Mouse (Mus musculus) olfactory bulb, adult 2 months (tissue): ENCODE results near the gene Nrros. TPM values are rescaled to one million over a fixed set of nuclear protein-coding genes. Genes with fewer than 3 reads are reported as not detected.

Experiments used
- H3K27ac ChIP-seq: fragments of 200-500 bp; 2 replicates; pipeline ENCODE4 v1.5.1; 2012; ENCODE audit warnings: low read depth, low read length; ENCODE audit not compliant: insufficient read depth
- H3K4me1 ChIP-seq: fragments of 200-500 bp; 2 replicates; pipeline ENCODE4 v1.6.1; 2012; ENCODE audit warnings: low read length; ENCODE audit not compliant: control insufficient read depth, insufficient read depth
- H3K4me3 ChIP-seq: fragments of 200-500 bp; 2 replicates; pipeline ENCODE4 v1.5.1; 2012; ENCODE audit warnings: mild to moderate bottlenecking, low read depth, low read length, moderate library complexity; ENCODE audit not compliant: insufficient read depth
- CTCF ChIP-seq: fragments of 200-500 bp; IDR thresholded peaks from 2 replicates; pipeline ENCODE4 v1.5.1; 2012; ENCODE audit warnings: low read depth, mild to moderate bottlenecking, low read length, moderate library complexity; ENCODE audit not compliant: insufficient read depth
- POLR2A ChIP-seq: fragments of 200-500 bp; IDR thresholded peaks from 2 replicates; pipeline ENCODE4 v1.6.1; 2012; ENCODE audit warnings: mild to moderate bottlenecking, low read depth, low read length, moderate library complexity; ENCODE audit not compliant: insufficient read depth
- WGBS: fragments of 180-500 bp; shearing (Covaris S2); methylation state at CpG from one replicate; pipeline ENCODE4 v1.1.7; 2018; 5-methylcytosine and 5-hydroxymethylcytosine counted together
- polyA plus RNA-seq: library from polyadenylated mRNA; stranded (reverse); fragments of >200 nt; gene quantifications from 2 replicates; pipeline ENCODE4 v1.2.4, GENCODE M21; 2012; ENCODE audit warnings: low replicate concordance; ENCODE audit not compliant: missing spikeins, insufficient read depth, insufficient read length

The Nrros gene
- polyA plus RNA-seq, 1 experiment, result not detected

DNA sequence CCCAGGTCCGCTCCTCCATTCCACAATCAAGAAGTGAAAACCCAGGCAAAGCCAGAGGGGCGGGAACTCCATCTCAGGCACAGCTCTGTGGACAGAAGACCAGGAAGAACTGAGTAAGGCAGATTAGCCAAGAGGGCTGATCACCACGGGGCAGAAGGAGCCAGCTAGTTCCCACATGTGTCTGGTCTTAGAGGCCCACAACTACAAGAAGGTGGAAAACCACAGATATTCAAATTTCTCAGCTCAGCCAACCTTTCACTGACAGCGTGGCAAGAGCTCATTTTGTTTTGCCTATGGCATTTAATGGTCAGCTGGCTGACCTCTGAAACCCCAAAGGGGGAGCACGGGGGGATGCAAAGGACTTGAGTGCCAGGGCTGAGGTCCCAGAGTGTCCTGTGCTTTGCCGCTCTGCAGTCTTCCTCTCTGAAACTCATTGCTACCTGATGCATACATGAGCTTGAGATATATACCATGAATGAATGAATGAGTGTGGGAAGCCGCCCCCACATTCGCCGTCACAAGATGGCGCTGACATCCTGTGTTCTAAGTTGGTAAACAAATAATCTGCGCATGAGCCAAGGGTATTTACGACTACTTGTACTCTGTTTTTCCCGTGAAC, 17.7 kb downstream of the Nrros start:
- Histone ChIP-seq H3K27ac (no peak overlapping the region), H3K4me1 (no peaks in the 10 kb centered on the region), H3K4me3 (no peak overlapping the region)
- 60% methylated on average over 11 of the region's 13 CpGs for WGBS
- TF ChIP-seq POLR2A, result no peak
- no peak for TF ChIP-seq CTCF

DNA sequence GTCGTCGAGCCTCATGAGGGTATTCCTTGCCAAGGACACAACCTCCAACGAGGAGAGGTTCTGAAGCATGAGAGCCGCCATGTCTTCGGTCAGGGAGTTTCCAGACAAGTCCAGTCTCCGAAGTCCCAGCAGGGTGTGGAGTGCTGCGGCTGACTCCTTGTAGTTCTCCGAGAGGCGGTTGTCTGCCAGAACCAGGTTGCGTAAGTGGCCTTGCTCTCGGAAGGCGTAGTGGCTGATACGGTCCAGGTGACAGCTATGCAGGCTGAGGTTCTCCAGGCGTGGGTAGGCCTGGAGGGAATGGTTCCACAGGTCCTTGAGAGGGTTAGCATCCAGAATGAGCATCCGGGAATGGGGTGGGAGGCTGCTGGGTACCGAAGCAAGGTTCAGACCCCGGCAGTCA, 20.8 kb downstream of the Nrros start:
- no peak for TF ChIP-seq POLR2A
- no peak for TF ChIP-seq CTCF
- Histone ChIP-seq H3K4me3 (no peak overlapping the region), H3K27ac (no peak overlapping the region), H3K4me1 (no peaks in the 10 kb centered on the region)
- 95% methylated on average over 17 of the region's 17 CpGs for WGBS

- Histone ChIP-seq H3K4me3 (no peak overlapping the region), H3K4me1 (no peaks in the 10 kb centered on the region), H3K27ac (no peak overlapping the region)
- WGBS, result 95% methylated on average over 15 of the region's 15 CpGs
- TF ChIP-seq CTCF, result no peak
- TF ChIP-seq POLR2A, result no peak
Observed at GRCm38 (mm10) chr16:32143766-32144165, 21.6 kb downstream of the Nrros start.

- Histone ChIP-seq H3K27ac (no peak overlapping the region), H3K4me1 (no peaks in the 10 kb centered on the region), H3K4me3 (no peak overlapping the region)
- WGBS, result 93% methylated on average over 1 of the region's 1 CpGs
- TF ChIP-seq CTCF, result no peak
- TF ChIP-seq POLR2A, result no peak
Observed at GRCm38 (mm10) chr16:32138954-32139353, 26.4 kb downstream of the Nrros start.

- Histone ChIP-seq H3K4me3 (no peak overlapping the region), H3K4me1 (no peaks in the 10 kb centered on the region), H3K27ac (no peak overlapping the region)
- TF ChIP-seq CTCF (no peak), POLR2A (no peak)
- 85% methylated on average over 7 of the region's 7 CpGs for WGBS
Observed at GRCm38 (mm10) chr16:32135842-32136357, 29.5 kb downstream of the Nrros start.

- H3K4me3 ChIP-seq, result no peak overlapping the region
- TF ChIP-seq POLR2A, result no peak
- TF ChIP-seq CTCF, result no peak
- H3K27ac ChIP-seq, result no peak overlapping the region
- H3K4me1 ChIP-seq, result no peaks in the 10 kb centered on the region
- 88% methylated on average over 3 of the region's 3 CpGs for WGBS
Observed at GRCm38 (mm10) chr16:32133148-32133547, 32.2 kb downstream of the Nrros start.

DNA sequence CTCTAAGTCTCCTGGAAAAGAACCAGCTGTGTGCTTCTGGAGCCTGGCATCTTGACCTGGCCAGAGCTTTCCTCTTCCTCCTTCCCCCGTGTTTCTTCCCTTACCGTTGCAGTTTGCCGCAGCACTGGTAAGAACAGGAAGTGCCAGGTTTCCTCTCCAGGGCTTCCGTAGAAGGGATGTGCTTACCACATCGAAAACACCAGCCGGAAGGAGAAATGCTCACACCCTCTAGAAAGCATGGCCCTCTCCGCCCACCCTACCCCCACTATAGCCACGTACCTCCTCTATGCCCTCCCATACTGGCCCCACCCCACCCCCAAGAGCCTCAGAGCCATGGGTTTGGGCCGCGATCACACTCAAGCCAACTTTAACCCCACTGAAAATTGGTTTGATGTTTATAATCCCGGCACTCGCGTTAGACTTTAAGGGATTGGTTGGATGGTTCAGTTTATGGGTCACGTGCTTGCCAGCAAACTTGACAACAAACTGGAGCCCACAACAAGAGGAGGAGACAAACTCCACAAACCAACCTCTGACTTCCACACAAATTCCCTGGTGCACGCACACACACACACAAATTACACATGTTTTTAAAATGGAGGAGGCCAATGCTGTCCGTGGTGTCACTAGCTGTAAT, 35.1 kb downstream of the Nrros start:
- Histone ChIP-seq H3K4me1 (no peaks in the 10 kb centered on the region), H3K27ac (no peak overlapping the region), H3K4me3 (no peak overlapping the region)
- WGBS, result 77% methylated on average over 16 of the region's 16 CpGs
- no peak for TF ChIP-seq POLR2A
- TF ChIP-seq CTCF, result no peak

DNA sequence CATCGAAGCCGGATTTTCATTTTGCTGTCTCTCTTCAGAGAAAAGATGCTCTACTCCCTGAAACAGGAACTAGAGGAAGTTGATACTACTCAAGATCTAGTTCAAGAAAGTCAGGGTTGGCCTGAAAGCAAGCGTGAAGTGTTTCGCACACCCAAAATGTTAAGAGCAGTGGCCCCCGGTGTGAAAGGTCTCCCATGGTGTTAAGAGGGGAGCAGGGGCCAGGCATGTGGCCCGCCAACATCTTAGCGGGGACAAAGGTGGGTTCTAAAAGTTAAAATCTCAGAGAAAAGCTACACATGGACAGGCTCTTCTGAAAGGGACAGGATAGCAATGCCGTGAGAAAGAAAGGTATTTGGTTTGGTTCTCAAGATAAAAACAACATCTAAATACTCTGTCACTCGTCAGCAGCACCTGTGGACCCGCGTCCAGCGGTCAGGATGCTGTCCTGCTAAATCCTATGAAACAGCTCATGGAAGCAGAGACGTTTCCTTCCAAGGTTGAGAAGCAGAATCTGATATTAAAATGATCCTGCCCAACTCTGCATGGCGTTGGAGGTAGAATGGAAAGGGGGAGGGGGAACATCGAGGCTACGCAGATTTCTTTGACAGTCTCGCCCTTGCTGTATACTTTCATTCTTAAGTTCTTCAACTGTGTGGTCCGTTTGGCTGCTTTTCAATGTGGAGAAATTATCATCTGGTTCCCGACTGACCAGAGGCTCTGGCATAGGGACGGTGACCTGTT, 35.8 kb downstream of the Nrros start:
- Histone ChIP-seq H3K27ac (no peak overlapping the region), H3K4me1 (no peaks in the 10 kb centered on the region), H3K4me3 (no peak overlapping the region)
- 77% methylated on average over 20 of the region's 20 CpGs for WGBS
- TF ChIP-seq POLR2A (no peak), CTCF (no peak)

GRCm38 (mm10) chr16:32127046-32127445, 38.3 kb downstream of the Nrros start:
- 84% methylated on average over 4 of the region's 4 CpGs for WGBS

More at GRCm38 (mm10) chr16:32127046-32127445, 38.3 kb downstream of the Nrros start:
- TF ChIP-seq POLR2A (no peak), CTCF (no peak)
- no peaks in the 10 kb centered on the region for H3K4me1 ChIP-seq
- H3K27ac ChIP-seq, result no peak overlapping the region
- H3K4me3 ChIP-seq, result no peak overlapping the region
